Mouse (Mus musculus) layer of hippocampus, adult 9-11 months (tissue): ENCODE data around the gene Naalad2.
"Not testable (repeated sequence)": the region's sequence is repeated elsewhere in the genome, so short reads cannot be mapped to it uniquely, and the experiment has no call there.

ENCODE experiments used
- DNase-seq: peaks from one replicate; pipeline ENCODE4 v3.0.0; 2022

The Naalad2 gene

GRCm38 (mm10) chr9:18402895-18403294 lies at the start of gene Naalad2:
Gene Naalad2 (minus strand): TSS chr9:18402995.
- DNase-seq, result not testable (repeated sequence)

- peak; percentile 9 for DNase-seq
Measured at GRCm38 (mm10) chr9:18431687-18432086, 28.9 kb upstream of the Naalad2 start.

- no peak for DNase-seq
Measured at GRCm38 (mm10) chr9:18430354-18430753, 27.6 kb upstream of the Naalad2 start, which contains the start of gene Mbd3l2. Gene Mbd3l2 (plus strand): TSS chr9:18430654.

- DNase-seq, result not testable (repeated sequence)
Measured at GRCm38 (mm10) chr9:18412371-18412770, 9.6 kb upstream of the Naalad2 start.

- DNase-seq, result no peak
Measured at GRCm38 (mm10) chr9:18404118-18404517, 1.3 kb upstream of the Naalad2 start, which contains the start of gene Ubtfl1. Gene Ubtfl1 (plus strand): TSS chr9:18404418.

- no peak for DNase-seq
Measured at GRCm38 (mm10) chr9:18399629-18400028, 3.2 kb downstream of the Naalad2 start.

- no peak for DNase-seq
Measured at GRCm38 (mm10) chr9:18385782-18386181, 17.0 kb downstream of the Naalad2 start.

- DNase-seq, result not testable (repeated sequence)
Measured at GRCm38 (mm10) chr9:18373026-18373425, 29.8 kb downstream of the Naalad2 start.

GRCm38 (mm10) chr9:18319990-18320389 lies 82.8 kb downstream of the Naalad2 start:
- no peak for DNase-seq

GRCm38 (mm10) chr9:18298301-18298700 lies 104.5 kb downstream of the Naalad2 start:
- DNase-seq, result no peak

GRCm38 (mm10) chr9:18293026-18293781 lies 109.6 kb downstream of the Naalad2 start:
- no peak for DNase-seq

GRCm38 (mm10) chr9:18292443-18292922 lies 110.3 kb downstream of the Naalad2 start:
- no peak for DNase-seq

- DNase-seq, result peak; percentile 96
Measured at GRCm38 (mm10) chr9:18291571-18292429, 111.0 kb downstream of the Naalad2 start, which contains the start of gene Chordc1. Gene Chordc1 (plus strand): TSS chr9:18292125.

GRCm38 (mm10) chr9:18278693-18279092 lies 124.1 kb downstream of the Naalad2 start:
- not testable (repeated sequence) for DNase-seq

GRCm38 (mm10) chr9:18277497-18277896 lies 125.3 kb downstream of the Naalad2 start:
- no peak for DNase-seq

- no peak for DNase-seq
Measured at GRCm38 (mm10) chr9:18276844-18277243, 126.0 kb downstream of the Naalad2 start.

- no peak for DNase-seq
Measured at GRCm38 (mm10) chr9:18275901-18276300, 126.9 kb downstream of the Naalad2 start.
